Mouse (Mus musculus) liver, postnatal 0 days (tissue): Measurements from ENCODE around the gene Mmp12. TPM values are rescaled to one million over a fixed set of nuclear protein-coding genes. Genes with fewer than 3 reads are reported as not detected.
"Not testable (repeated sequence)": the region's sequence is repeated elsewhere in the genome, so short reads cannot be mapped to it uniquely, and the experiment has no call there.

Experiments
- ATAC-seq: fragments of 200-750 bp; cut with Nextera tagmentation; 2 replicates; pipeline ENCODE4 v1.8.0; 2017; ENCODE audit warnings: mild to moderate bottlenecking, moderate library complexity
- DNase-seq: peaks from one replicate; pipeline ENCODE4 v3.0.0-alpha.2; 2016
- H3K27ac ChIP-seq: fragments of 300-500 bp; sonication (generic); 2 replicates; pipeline ENCODE4 v1.5.1; 2014; ENCODE audit warnings: antibody characterized with exemption, moderate library complexity, mild to moderate bottlenecking, low read depth
- H3K27me3 ChIP-seq: fragments of 300-500 bp; sonication (generic); 2 replicates; pipeline ENCODE4 v1.6.1; 2014; ENCODE audit warnings: low read length, control low read depth, mixed read lengths; ENCODE audit not compliant: insufficient read depth
- H3K36me3 ChIP-seq: fragments of 300-500 bp; sonication (generic); replicated peaks from 2 replicates; pipeline ENCODE4 v1.6.1; 2014; ENCODE audit warnings: mild to moderate bottlenecking, control low read depth, low read length, moderate library complexity, mixed read lengths; ENCODE audit not compliant: insufficient read depth
- H3K4me1 ChIP-seq: fragments of 300-500 bp; sonication (generic); 2 replicates; pipeline ENCODE4 v1.6.1; 2014; ENCODE audit warnings: antibody characterized with exemption, mild to moderate bottlenecking, control low read depth; ENCODE audit not compliant: insufficient read depth
- H3K4me2 ChIP-seq: fragments of 300-500 bp; sonication (generic); 2 replicates; pipeline ENCODE4 v1.6.1; 2014; ENCODE audit warnings: low read depth, mild to moderate bottlenecking, low read length, moderate library complexity, mixed read lengths
- H3K4me3 ChIP-seq: fragments of 300-500 bp; sonication (generic); 2 replicates; pipeline ENCODE4 v1.5.1; 2014; ENCODE audit warnings: low read depth, low read length
- H3K9ac ChIP-seq: fragments of 300-500 bp; sonication (generic); replicated peaks from 2 replicates; pipeline ENCODE4 v1.6.1; 2014; ENCODE audit warnings: mild to moderate bottlenecking, moderate library complexity
- H3K9me3 ChIP-seq: fragments of 300-500 bp; sonication (generic); 2 replicates; pipeline ENCODE4 v1.6.1; 2016; ENCODE audit warnings: mild to moderate bottlenecking, control low read depth, low read length, mixed read lengths
- CTCF ChIP-seq: sonication (generic); IDR thresholded peaks from 2 replicates; pipeline ENCODE4 v1.5.1; 2016; ENCODE audit warnings: antibody characterized with exemption, low read depth
- EP300 ChIP-seq: IDR thresholded peaks from 2 replicates; pipeline ENCODE4 v1.6.1; 2016; ENCODE audit warnings: antibody characterized with exemption, low read depth, mild to moderate bottlenecking
- WGBS: fragments of 180-500 bp; shearing (Covaris S2); extraction: QIAGEN DNeasy Blood & Tissue Kit; methylation state at CpG from one replicate; pipeline ENCODE4 v1.1.7; 2014; ENCODE audit not compliant: insufficient replicate concordance; 5-methylcytosine and 5-hydroxymethylcytosine counted together
- polyA plus RNA-seq: library from polyadenylated mRNA; unstranded; fragments of >200 nt; fragmentation: Nextera tagmentation; extraction: Ambion mirVana; gene quantifications from 2 replicates; pipeline ENCODE4 v1.2.1, GENCODE M21; 2015

The Mmp12 gene
- polyA plus RNA-seq, 1 experiment from 2014 or later = 0.63 TPM

GRCm38 (mm10) chr9:7387947-7388346 is 43.8 kb downstream of the Mmp12 start, which contains the start of gene Mmp1b:
Gene Mmp1b, minus strand, starts transcription at chr9:7388047.
- no peak for ATAC-seq
- no peaks in the 10 kb centered on the region for H3K36me3 ChIP-seq
- TF ChIP-seq EP300 = no peak
- no peak for TF ChIP-seq CTCF
- H3K9ac ChIP-seq = no peak within 1 kb of the TSS
- H3K4me2 ChIP-seq = no peak within 1 kb of the TSS
- no peak within 1 kb of the TSS for H3K4me3 ChIP-seq
- no peaks in the 10 kb centered on the region for H3K4me1 ChIP-seq
- no peak within 1 kb of the TSS for H3K27ac ChIP-seq
- no peak for DNase-seq
- H3K9me3 ChIP-seq = no peaks in the 10 kb centered on the region
- no peaks in the 10 kb centered on the region for H3K27me3 ChIP-seq

GRCm38 (mm10) chr9:7396556-7396955 is 52.4 kb downstream of the Mmp12 start:
- H3K4me1 ChIP-seq, DNase-seq, H3K36me3 ChIP-seq, H3K27ac ChIP-seq, H3K9me3 ChIP-seq, H3K4me2 ChIP-seq, ATAC-seq, H3K4me3 ChIP-seq, H3K27me3 ChIP-seq, H3K9ac ChIP-seq: not testable (repeated sequence)
- 67% methylated on average over 8 of the region's 8 CpGs for WGBS

Other genes with a start within 250 kb of the Mmp12 start
- gene Dync2h1, start 159.9 kb upstream of the Mmp12 start, polyA plus RNA-seq = 1.3 and 1.5 TPM in 2 replicates
- gene Dcun1d5, start 159.9 kb upstream of the Mmp12 start, polyA plus RNA-seq = 46.0 and 50.2 TPM in 2 replicates
- gene Mmp13, start 71.9 kb upstream of the Mmp12 start, polyA plus RNA-seq = 0.28 and 0.37 TPM in 2 replicates
- not detected in 2 replicates for gene Mmp1b, start 43.7 kb downstream of the Mmp12 start, polyA plus RNA-seq
- not detected in 2 replicates for gene Mmp3, start 101.4 kb downstream of the Mmp12 start, polyA plus RNA-seq
- gene Mmp10, start 158.0 kb downstream of the Mmp12 start, polyA plus RNA-seq = not detected in 2 replicates
- 16.8 and 17.2 TPM in 2 replicates for gene Mmp8, start 214.1 kb downstream of the Mmp12 start, polyA plus RNA-seq
- gene Mmp27, start 227.0 kb downstream of the Mmp12 start, polyA plus RNA-seq = 0.33 and 0.38 TPM in 2 replicates